Mouse (Mus musculus): ENCODE results near the gene Mpig6b. TPM values are rescaled to one million over a fixed set of nuclear protein-coding genes. Genes with fewer than 3 reads are reported as not detected.

Mpig6b gene
- polyA plus RNA-seq, 1 experiment from 2014 or later: 0.72 TPM

- 85% methylated on average over 4 of the region's 4 CpGs for WGBS
- Histone ChIP-seq H3K36me3 (replicated peaks) (no peaks in the 10 kb centered on the region), H3K4me3 (no peak overlapping the region; the same call in 1 of the 2 replicates), H3K27ac (no peak overlapping the region), H3K9me3 (no peaks in the 10 kb centered on the region), H3K4me1 (peaks cover 30% of the 10 kb centered on the region), H3K27me3 (ENCODE audit: poor library complexity, severe bottlenecking) (peaks cover 37% of the 10 kb centered on the region)
- no peak for DNase-seq (ENCODE audit: extremely low spot score, low spot score)
Observed at GRCm38 (mm10) chr17:35080710-35081109, 14.7 kb upstream of the Mpig6b start.

GRCm38 (mm10) chr17:35080248-35080647 lies 14.3 kb upstream of the Mpig6b start:
- peaks cover 37% of the 10 kb centered on the region for H3K27me3 ChIP-seq (ENCODE audit: poor library complexity, severe bottlenecking)
- H3K4me3 ChIP-seq: no peak overlapping the region
- no peak for DNase-seq (ENCODE audit: extremely low spot score, low spot score)
- H3K36me3 ChIP-seq (replicated peaks): no peaks in the 10 kb centered on the region
- no peak overlapping the region for H3K27ac ChIP-seq
- no peaks in the 10 kb centered on the region for H3K9me3 ChIP-seq
- peaks cover 30% of the 10 kb centered on the region for H3K4me1 ChIP-seq
- 68% methylated on average over 6 of the region's 6 CpGs for WGBS

GRCm38 (mm10) chr17:35079778-35080177 lies 13.8 kb upstream of the Mpig6b start:
- 80% methylated on average over 9 of the region's 9 CpGs for WGBS
- DNase-seq (ENCODE audit: extremely low spot score, low spot score): no peak
- Histone ChIP-seq H3K4me1 (peaks cover 30% of the 10 kb centered on the region), H3K4me3 (no peak overlapping the region), H3K36me3 (replicated peaks) (no peaks in the 10 kb centered on the region), H3K27me3 (ENCODE audit: poor library complexity, severe bottlenecking) (peaks cover 37% of the 10 kb centered on the region), H3K27ac (no peak overlapping the region), H3K9me3 (no peaks in the 10 kb centered on the region)

GRCm38 (mm10) chr17:35077786-35078233 lies 11.8 kb upstream of the Mpig6b start, which contains the start of gene Ly6g6d:
Ly6g6d (minus strand) TSS chr17:35078065.
- H3K4me3 ChIP-seq: peak within 1 kb of the TSS; percentile 42
- no peaks in the 10 kb centered on the region for H3K9me3 ChIP-seq
- H3K27me3 ChIP-seq (ENCODE audit: poor library complexity, severe bottlenecking): peaks cover 37% of the 10 kb centered on the region
- 10% methylated on average over 14 of the region's 14 CpGs for whole genome bisulfite sequencing
- H3K27ac ChIP-seq: peak within 1 kb of the TSS; percentile 81
- H3K36me3 ChIP-seq (replicated peaks): no peaks in the 10 kb centered on the region
- H3K4me1 ChIP-seq: peaks cover 33% of the 10 kb centered on the region
- peak; percentile 38 for DNase-seq (ENCODE audit: extremely low spot score, low spot score)

GRCm38 (mm10) chr17:35077285-35077684 lies 11.3 kb upstream of the Mpig6b start:
- peaks cover 37% of the 10 kb centered on the region for H3K27me3 ChIP-seq (ENCODE audit: poor library complexity, severe bottlenecking)
- H3K9me3 ChIP-seq: no peaks in the 10 kb centered on the region
- H3K27ac ChIP-seq: peak overlapping the region; percentile 81
- WGBS: 51% methylated on average over 2 of the region's 2 CpGs
- peak overlapping the region; percentile 42 for H3K4me3 ChIP-seq
- DNase-seq (ENCODE audit: extremely low spot score, low spot score): no peak
- H3K4me1 ChIP-seq: peaks cover 33% of the 10 kb centered on the region
- no peaks in the 10 kb centered on the region for H3K36me3 ChIP-seq (replicated peaks)

GRCm38 (mm10) chr17:35076507-35077176 lies 10.7 kb upstream of the Mpig6b start, which contains the start of gene Ly6g6e:
Ly6g6e (plus strand) TSS chr17:35076902.
- peaks cover 33% of the 10 kb centered on the region for H3K4me1 ChIP-seq
- no peaks in the 10 kb centered on the region for H3K9me3 ChIP-seq
- peak within 1 kb of the TSS; percentile 42 for H3K4me3 ChIP-seq
- peaks cover 37% of the 10 kb centered on the region for H3K27me3 ChIP-seq (ENCODE audit: poor library complexity, severe bottlenecking)
- no peak for DNase-seq (ENCODE audit: extremely low spot score, low spot score)
- WGBS: 21% methylated on average over 10 of the region's 10 CpGs
- no peaks in the 10 kb centered on the region for H3K36me3 ChIP-seq (replicated peaks)
- H3K27ac ChIP-seq: peak within 1 kb of the TSS; percentile 81

GRCm38 (mm10) chr17:35074097-35074496 lies 8.1 kb upstream of the Mpig6b start:
- Histone ChIP-seq H3K4me3 (no peak overlapping the region), H3K27me3 (ENCODE audit: poor library complexity, severe bottlenecking) (peaks cover 30% of the 10 kb centered on the region), H3K27ac (0 out of 2 replicates have a peak overlapping the region, but pooled peaks have one; percentile 9), H3K4me1 (peaks cover 28% of the 10 kb centered on the region), H3K9me3 (no peaks in the 10 kb centered on the region), H3K36me3 (replicated peaks) (no peaks in the 10 kb centered on the region)
- DNase-seq (ENCODE audit: extremely low spot score, low spot score): no peak
- WGBS: 57% methylated on average over 17 of the region's 17 CpGs

- no peak for DNase-seq (ENCODE audit: extremely low spot score, low spot score)
Observed at GRCm38 (mm10) chr17:35071454-35071853, 5.5 kb upstream of the Mpig6b start.

GRCm38 (mm10) chr17:35070556-35071229 lies 4.7 kb upstream of the Mpig6b start:
- peaks cover 41% of the 10 kb centered on the region for H3K27me3 ChIP-seq (ENCODE audit: poor library complexity, severe bottlenecking)

More at GRCm38 (mm10) chr17:35071454-35071853, 5.5 kb upstream of the Mpig6b start:
- Histone ChIP-seq H3K4me1 (peaks cover 9% of the 10 kb centered on the region), H3K9me3 (no peaks in the 10 kb centered on the region), H3K4me3 (no peak overlapping the region), H3K27ac (no peak overlapping the region), H3K36me3 (replicated peaks) (no peaks in the 10 kb centered on the region), H3K27me3 (ENCODE audit: poor library complexity, severe bottlenecking) (peaks cover 33% of the 10 kb centered on the region)
- 89% methylated on average over 9 of the region's 9 CpGs for WGBS

GRCm38 (mm10) chr17:35068213-35068914 lies 2.4 kb upstream of the Mpig6b start:
- DNase-seq (ENCODE audit: extremely low spot score, low spot score): no peak
- Histone ChIP-seq H3K27me3 (ENCODE audit: poor library complexity, severe bottlenecking) (peaks cover 64% of the 10 kb centered on the region), H3K9me3 (no peaks in the 10 kb centered on the region), H3K27ac (0 out of 2 replicates have a peak overlapping the region, but pooled peaks have one; percentile 6), H3K4me1 (peaks cover 24% of the 10 kb centered on the region), H3K4me3 (no peak overlapping the region), H3K36me3 (replicated peaks) (peaks cover 2% of the 10 kb centered on the region)
- 89% methylated on average over 17 of the region's 17 CpGs for WGBS

More at GRCm38 (mm10) chr17:35070556-35071229, 4.7 kb upstream of the Mpig6b start:
- WGBS: 65% methylated on average over 6 of the region's 6 CpGs
- H3K27ac ChIP-seq: no peak overlapping the region
- peaks cover 8% of the 10 kb centered on the region for H3K4me1 ChIP-seq
- H3K36me3 ChIP-seq (replicated peaks): no peaks in the 10 kb centered on the region
- H3K9me3 ChIP-seq: no peaks in the 10 kb centered on the region
- no peak overlapping the region; the same call in 1 of the 2 replicates for H3K4me3 ChIP-seq
- DNase-seq (ENCODE audit: extremely low spot score, low spot score): no peak

- 1% methylated on average over 48 of the region's 48 CpGs for WGBS
- peaks cover 84% of the 10 kb centered on the region for H3K27me3 ChIP-seq (ENCODE audit: poor library complexity, severe bottlenecking)
- peak within 1 kb of the TSS; percentile 77 for H3K27ac ChIP-seq
- peaks cover 32% of the 10 kb centered on the region for H3K36me3 ChIP-seq (replicated peaks)
- H3K4me3 ChIP-seq: peak within 1 kb of the TSS; percentile 50
- H3K9me3 ChIP-seq: no peaks in the 10 kb centered on the region
- H3K4me1 ChIP-seq: peaks cover 39% of the 10 kb centered on the region
- peak; percentile 50 for DNase-seq (ENCODE audit: extremely low spot score, low spot score)
Observed at GRCm38 (mm10) chr17:35064951-35065947, 735 bp downstream of the Mpig6b start, which contains the start of gene Ly6g6c. Ly6g6c (plus strand) TSS chr17:35065388.
